Mouse (Mus musculus): ENCODE data around the gene Slc9a3. TPM values are rescaled to one million over a fixed set of nuclear protein-coding genes. Genes with fewer than 3 reads are reported as not detected.

The Slc9a3 gene
- not detected in 2 replicates for polyA plus RNA-seq (2015; fragmentation: Nextera tagmentation; extraction: Ambion mirVana)

GRCm38 (mm10) chr13:74121141-74121602 is at the start of gene Slc9a3:
Slc9a3 (plus strand) TSS chr13:74121457.
- H3K9ac ChIP-seq: peak within 1 kb of the TSS; percentile 59
- no peaks in the 10 kb centered on the region for H3K36me3 ChIP-seq
- no peak within 1 kb of the TSS for H3K27ac ChIP-seq
- no peak for ATAC-seq (ENCODE audit: low FRiP score, low read depth)
- peaks cover 8% of the 10 kb centered on the region for H3K4me1 ChIP-seq
- H3K27me3 ChIP-seq: peaks cover 65% of the 10 kb centered on the region
- H3K9me3 ChIP-seq: no peaks in the 10 kb centered on the region
- peak within 1 kb of the TSS; percentile 81 for H3K4me2 ChIP-seq (replicated peaks)
- WGBS: 1% methylated on average over 35 of the region's 35 CpGs
- peak within 1 kb of the TSS; percentile 46 for H3K4me3 ChIP-seq

- Histone ChIP-seq H3K9me3 (no peaks in the 10 kb centered on the region), H3K27me3 (peaks cover 4% of the 10 kb centered on the region), H3K4me2 (replicated peaks) (no peak overlapping the region), H3K4me1 (no peaks in the 10 kb centered on the region), H3K9ac (no peak overlapping the region), H3K4me3 (no peak overlapping the region), H3K36me3 (no peaks in the 10 kb centered on the region), H3K27ac (no peak overlapping the region)
- ATAC-seq (ENCODE audit: low FRiP score, low read depth): no peak
- WGBS: 66% methylated on average over 3 of the region's 3 CpGs
These were observed 49.5 kb upstream of the Slc9a3 start for GRCm38 (mm10) chr13:74071714-74072113.

- Histone ChIP-seq H3K4me3 (no peak overlapping the region), H3K27me3 (peaks cover 4% of the 10 kb centered on the region), H3K36me3 (no peaks in the 10 kb centered on the region), H3K9ac (no peak overlapping the region), H3K4me2 (replicated peaks) (no peak overlapping the region), H3K4me1 (no peaks in the 10 kb centered on the region), H3K9me3 (no peaks in the 10 kb centered on the region), H3K27ac (no peak overlapping the region)
- 86% methylated on average over 7 of the region's 7 CpGs for WGBS
- ATAC-seq (ENCODE audit: low FRiP score, low read depth): no peak
These were observed 47.9 kb upstream of the Slc9a3 start for GRCm38 (mm10) chr13:74073369-74073768.

- H3K4me2 ChIP-seq (replicated peaks): no peak overlapping the region
- H3K4me3 ChIP-seq: no peak overlapping the region
- H3K36me3 ChIP-seq: no peaks in the 10 kb centered on the region
- no peak overlapping the region for H3K9ac ChIP-seq
- H3K9me3 ChIP-seq: no peaks in the 10 kb centered on the region
- WGBS: 59% methylated on average over 3 of the region's 3 CpGs
- no peak overlapping the region for H3K27ac ChIP-seq
- no peak for ATAC-seq (ENCODE audit: low FRiP score, low read depth)
- H3K27me3 ChIP-seq: peaks cover 5% of the 10 kb centered on the region; the same call in 1 of the 2 replicates
- H3K4me1 ChIP-seq: peaks cover 12% of the 10 kb centered on the region
These were observed 31.0 kb upstream of the Slc9a3 start for GRCm38 (mm10) chr13:74090265-74090664.

- Histone ChIP-seq H3K36me3 (no peaks in the 10 kb centered on the region), H3K27me3 (no peaks in the 10 kb centered on the region; the same call in 1 of the 2 replicates), H3K4me2 (replicated peaks) (no peak overlapping the region), H3K9me3 (no peaks in the 10 kb centered on the region), H3K4me1 (peaks cover 5% of the 10 kb centered on the region; the same call in 1 of the 2 replicates), H3K27ac (no peak overlapping the region), H3K4me3 (no peak overlapping the region), H3K9ac (no peak overlapping the region)
- 58% methylated on average over 2 of the region's 2 CpGs for WGBS
- no peak for ATAC-seq (ENCODE audit: low FRiP score, low read depth)
These were observed 25.3 kb upstream of the Slc9a3 start for GRCm38 (mm10) chr13:74095936-74096335.

GRCm38 (mm10) chr13:74096715-74097363 is 24.4 kb upstream of the Slc9a3 start:
- H3K4me1 ChIP-seq: no peaks in the 10 kb centered on the region
- H3K9ac ChIP-seq: no peak overlapping the region
- no peak overlapping the region for H3K4me2 ChIP-seq (replicated peaks)
- H3K9me3 ChIP-seq: no peaks in the 10 kb centered on the region
- no peaks in the 10 kb centered on the region; the same call in 1 of the 2 replicates for H3K27me3 ChIP-seq
- H3K27ac ChIP-seq: no peak overlapping the region
- no peaks in the 10 kb centered on the region for H3K36me3 ChIP-seq
- no peak overlapping the region for H3K4me3 ChIP-seq
- WGBS: 43% methylated on average over 2 of the region's 2 CpGs
- ATAC-seq (ENCODE audit: low FRiP score, low read depth): peak; percentile 72; the same call in 1 of the 2 replicates

- Histone ChIP-seq H3K4me1 (no peaks in the 10 kb centered on the region), H3K27me3 (no peaks in the 10 kb centered on the region; the same call in 1 of the 2 replicates), H3K9ac (no peak overlapping the region), H3K36me3 (no peaks in the 10 kb centered on the region), H3K4me3 (no peak overlapping the region), H3K4me2 (replicated peaks) (no peak overlapping the region), H3K9me3 (no peaks in the 10 kb centered on the region), H3K27ac (no peak overlapping the region)
- no peak for ATAC-seq (ENCODE audit: low FRiP score, low read depth)
- WGBS: 78% methylated on average over 6 of the region's 6 CpGs
These were observed 22.3 kb upstream of the Slc9a3 start for GRCm38 (mm10) chr13:74098913-74099312.

GRCm38 (mm10) chr13:74102108-74102830 is 19.0 kb upstream of the Slc9a3 start:
- no peaks in the 10 kb centered on the region for H3K4me1 ChIP-seq
- no peak overlapping the region for H3K27ac ChIP-seq
- H3K9ac ChIP-seq: no peak overlapping the region
- H3K9me3 ChIP-seq: no peaks in the 10 kb centered on the region
- H3K4me2 ChIP-seq (replicated peaks): no peak overlapping the region
- H3K27me3 ChIP-seq: no peaks in the 10 kb centered on the region; the same call in 1 of the 2 replicates
- 82% methylated on average over 8 of the region's 8 CpGs for WGBS
- no peak for ATAC-seq (ENCODE audit: low FRiP score, low read depth)
- no peak overlapping the region for H3K4me3 ChIP-seq
- no peaks in the 10 kb centered on the region for H3K36me3 ChIP-seq

- Histone ChIP-seq H3K27me3 (no peaks in the 10 kb centered on the region; the same call in 1 of the 2 replicates), H3K27ac (no peak overlapping the region), H3K4me1 (no peaks in the 10 kb centered on the region), H3K9ac (no peak overlapping the region), H3K36me3 (no peaks in the 10 kb centered on the region), H3K4me3 (no peak overlapping the region), H3K4me2 (replicated peaks) (no peak overlapping the region), H3K9me3 (no peaks in the 10 kb centered on the region)
- ATAC-seq (ENCODE audit: low FRiP score, low read depth): no peak
- 82% methylated on average over 4 of the region's 4 CpGs for WGBS
These were observed 18.2 kb upstream of the Slc9a3 start for GRCm38 (mm10) chr13:74102831-74103582.

GRCm38 (mm10) chr13:74104417-74104816 is 16.8 kb upstream of the Slc9a3 start:
- Histone ChIP-seq H3K27me3 (no peaks in the 10 kb centered on the region; the same call in 1 of the 2 replicates), H3K27ac (no peak overlapping the region), H3K4me1 (no peaks in the 10 kb centered on the region), H3K9ac (no peak overlapping the region), H3K4me3 (no peak overlapping the region), H3K9me3 (no peaks in the 10 kb centered on the region), H3K4me2 (replicated peaks) (no peak overlapping the region), H3K36me3 (no peaks in the 10 kb centered on the region)
- no peak for ATAC-seq (ENCODE audit: low FRiP score, low read depth)
- WGBS: 60% methylated on average over 7 of the region's 7 CpGs

- H3K27ac ChIP-seq: no peak overlapping the region
- no peaks in the 10 kb centered on the region for H3K4me1 ChIP-seq
- H3K9me3 ChIP-seq: no peaks in the 10 kb centered on the region
- H3K36me3 ChIP-seq: no peaks in the 10 kb centered on the region
- no peak overlapping the region for H3K9ac ChIP-seq
- 81% methylated on average over 2 of the region's 2 CpGs for WGBS
- H3K4me2 ChIP-seq (replicated peaks): no peak overlapping the region
- H3K4me3 ChIP-seq: no peak overlapping the region
- no peaks in the 10 kb centered on the region for H3K27me3 ChIP-seq
- ATAC-seq (ENCODE audit: low FRiP score, low read depth): no peak
These were observed 13.8 kb upstream of the Slc9a3 start for GRCm38 (mm10) chr13:74107410-74107809.

- Histone ChIP-seq H3K4me2 (replicated peaks) (no peak overlapping the region), H3K9me3 (no peaks in the 10 kb centered on the region), H3K4me3 (no peak overlapping the region), H3K27me3 (no peaks in the 10 kb centered on the region), H3K27ac (no peak overlapping the region), H3K9ac (no peak overlapping the region), H3K36me3 (no peaks in the 10 kb centered on the region), H3K4me1 (peaks cover 8% of the 10 kb centered on the region; the same call in 1 of the 2 replicates)
- no peak for ATAC-seq (ENCODE audit: low FRiP score, low read depth)
- 60% methylated on average over 4 of the region's 4 CpGs for WGBS
These were observed 8.7 kb upstream of the Slc9a3 start for GRCm38 (mm10) chr13:74112593-74112992.
